Mouse (Mus musculus) CH12.LX (cell line): ENCODE data around the gene Arhgef19.

Experiments used
- BHLHE40 ChIP-seq: IDR thresholded peaks from 2 replicates; pipeline ENCODE4 v1.6.1; 2011; ENCODE audit warnings: mild to moderate bottlenecking, low read depth, low read length, improper control_type of control experiment
- CTCF ChIP-seq, 2 experiments: IDR thresholded peaks in 1 of 2; conservative IDR thresholded peaks in 1 of 2; 2 replicates each; pipeline ENCODE4 v1.5.1; 2011 to 2012; ENCODE audit warnings: low read depth in 2 of 2, low read length in 2 of 2, improper control_type of control experiment in 1 of 2, inconsistent platforms in 1 of 2, mild to moderate bottlenecking in 1 of 2, moderate library complexity in 1 of 2
- EP300 ChIP-seq: IDR thresholded peaks from 2 replicates; pipeline ENCODE4 v1.6.1; 2011; ENCODE audit warnings: low read length, improper control_type of control experiment
- JUN ChIP-seq: IDR thresholded peaks from 2 replicates; pipeline ENCODE4 v1.6.1; 2011; ENCODE audit warnings: low read depth, mild to moderate bottlenecking, low read length, improper control_type of control experiment, moderate library complexity; ENCODE audit not compliant: insufficient read depth
- JUND ChIP-seq: conservative IDR thresholded peaks from 2 replicates; pipeline ENCODE4 v1.6.1; 2011; ENCODE audit warnings: low read depth, low read length, improper control_type of control experiment
- NELFE ChIP-seq: IDR thresholded peaks from 2 replicates; pipeline ENCODE4 v1.6.1; 2011; ENCODE audit warnings: low read depth, low read length, improper control_type of control experiment
- NRF1 ChIP-seq: IDR thresholded peaks from 2 replicates; pipeline ENCODE4 v1.6.1; 2014; ENCODE audit warnings: low read depth, mild to moderate bottlenecking, inconsistent platforms, low read length, improper control_type of control experiment, moderate library complexity
- POLR2A ChIP-seq: IDR thresholded peaks from 2 replicates; pipeline ENCODE4 v1.6.1; 2011; ENCODE audit warnings: low read depth, mild to moderate bottlenecking, improper control_type of control experiment, low read length
- USF1 ChIP-seq: IDR thresholded peaks from 2 replicates; pipeline ENCODE4 v1.6.1; 2014; ENCODE audit warnings: low read depth, mild to moderate bottlenecking, inconsistent platforms, low read length, improper control_type of control experiment
- USF2 ChIP-seq: conservative IDR thresholded peaks from 2 replicates; pipeline ENCODE4 v1.6.1; 2011; ENCODE audit warnings: low read depth, low read length, improper control_type of control experiment
- ZNF384 ChIP-seq: IDR thresholded peaks from 2 replicates; pipeline ENCODE4 v1.6.1; 2012; ENCODE audit warnings: low read depth, low read length, improper control_type of control experiment, inconsistent platforms

DNA sequence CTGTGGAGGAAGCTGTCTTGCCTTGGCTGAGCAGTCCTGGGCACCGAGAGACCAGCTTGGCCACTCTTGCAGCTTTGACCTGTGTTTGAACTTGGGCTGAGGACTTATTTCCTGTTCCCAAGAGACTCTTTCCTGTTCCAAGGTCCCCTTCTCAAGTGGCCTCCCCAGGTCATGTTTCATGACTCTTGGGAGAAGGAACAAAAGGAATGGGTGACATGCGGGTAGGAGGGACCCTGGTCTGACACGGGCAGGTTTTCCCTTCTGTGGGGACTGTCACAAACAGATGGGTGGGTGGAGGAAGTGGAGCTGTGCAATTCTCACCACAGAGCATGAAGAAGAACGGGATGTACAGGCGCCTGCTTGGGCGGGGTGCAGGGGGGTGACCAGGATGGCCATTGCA lies 32.4 kb downstream of the Arhgef19 start:
- TF ChIP-seq USF1 = no peak
- no peak for TF ChIP-seq JUND
- no peak for TF ChIP-seq BHLHE40
- no peak for TF ChIP-seq ZNF384
- TF ChIP-seq NELFE = no peak
- TF ChIP-seq CTCF (conservative IDR thresholded peaks at IDR 0.05 in 1 of 2, IDR thresholded peaks at IDR 0.05 in 1 of 2; ENCODE audit: low read depth in 2 of 2, low read length in 2 of 2) = no peak
- TF ChIP-seq POLR2A = no peak
- TF ChIP-seq EP300 = no peak
- TF ChIP-seq JUN = no peak
- no peak for TF ChIP-seq USF2
- TF ChIP-seq NRF1 = no peak
